Mouse (Mus musculus): ENCODE results near the gene Clrn3. TPM values are rescaled to one million over a fixed set of nuclear protein-coding genes. Genes with fewer than 3 reads are reported as not detected.

The Clrn3 gene
- polyA plus RNA-seq, 1 experiment from 2014 or later = 24.6 TPM

DNA sequence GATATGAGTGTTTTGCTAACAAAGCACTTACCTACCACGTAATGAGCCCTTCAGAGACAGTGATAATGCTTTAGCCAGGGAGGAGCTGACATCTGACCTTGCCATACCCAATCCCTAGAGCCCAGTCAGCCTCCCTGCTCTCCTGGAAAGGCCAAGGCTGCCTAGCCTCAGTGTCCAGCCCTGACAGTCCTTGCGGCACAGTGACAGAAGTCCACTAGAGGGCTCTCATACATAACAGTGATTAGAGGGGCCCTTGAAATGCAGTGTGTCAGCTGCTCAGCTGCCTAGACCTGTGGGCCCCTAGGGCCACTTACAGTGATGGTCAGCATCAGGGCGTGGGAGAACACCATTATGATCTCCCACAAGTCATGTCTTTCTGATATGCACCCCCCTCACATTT lies 33.2 kb downstream of the Clrn3 start:
- no peaks in the 10 kb centered on the region for H3K9me3 ChIP-seq (replicated peaks; ENCODE audit: low read length)
- no peaks in the 10 kb centered on the region for H3K27me3 ChIP-seq (ENCODE audit: insufficient read depth, low read length)
- no peak overlapping the region for H3K9ac ChIP-seq (ENCODE audit: low read depth, low read length)
- ATAC-seq (replicated peaks; ENCODE audit: low FRiP score, low read depth) (no peak), DNase-seq (ENCODE audit: low spot score) (peak; percentile 35)
- no peaks in the 10 kb centered on the region for H3K4me1 ChIP-seq (replicated peaks; ENCODE audit: insufficient read depth, low read length)
- H3K4me2 ChIP-seq (ENCODE audit: low read length) = no peak overlapping the region
- peak; percentile 64 for TF ChIP-seq CTCF (IDR thresholded peaks at IDR 0.05; ENCODE audit: low read depth)
- H3K36me3 ChIP-seq (ENCODE audit: insufficient read depth, low read length) = no peaks in the 10 kb centered on the region
- H3K27ac ChIP-seq = no peak overlapping the region
- H3K4me3 ChIP-seq (replicated peaks; ENCODE audit: low read depth, low read length) = no peak overlapping the region
- WGBS = 41% methylated on average over 3 of the region's 3 CpGs

DNA sequence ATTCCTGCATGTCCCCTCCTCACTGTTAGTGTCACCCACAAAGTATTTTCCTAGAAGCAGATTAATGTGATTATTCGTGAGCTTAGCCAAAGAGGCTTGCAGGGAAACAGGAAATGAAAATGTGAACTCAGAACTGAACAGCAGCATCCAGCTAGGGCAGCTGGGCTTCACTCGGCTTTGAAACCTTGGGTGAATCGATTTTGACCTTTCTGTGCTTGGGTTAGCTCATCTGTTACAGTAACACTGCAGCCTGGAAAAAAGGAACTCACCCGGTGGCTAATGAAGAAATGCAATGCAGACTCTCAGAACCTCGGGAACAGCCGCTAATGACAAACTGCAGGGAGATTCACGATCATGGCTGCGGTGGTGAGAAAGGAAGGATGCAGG lies 38.0 kb downstream of the Clrn3 start:
- no peak for TF ChIP-seq CTCF (IDR thresholded peaks at IDR 0.05; ENCODE audit: low read depth)
- no peaks in the 10 kb centered on the region for H3K4me1 ChIP-seq (replicated peaks; ENCODE audit: insufficient read depth, low read length)
- no peaks in the 10 kb centered on the region for H3K27me3 ChIP-seq (ENCODE audit: insufficient read depth, low read length)
- H3K4me3 ChIP-seq (replicated peaks; ENCODE audit: low read depth, low read length) = no peak overlapping the region
- H3K4me2 ChIP-seq (ENCODE audit: low read length) = no peak overlapping the region
- H3K9ac ChIP-seq (ENCODE audit: low read depth, low read length) = no peak overlapping the region
- WGBS = 38% methylated on average over 8 of the region's 8 CpGs
- no peaks in the 10 kb centered on the region for H3K36me3 ChIP-seq (ENCODE audit: insufficient read depth, low read length)
- no peaks in the 10 kb centered on the region for H3K9me3 ChIP-seq (replicated peaks; ENCODE audit: low read length)
- ATAC-seq (replicated peaks; ENCODE audit: low FRiP score, low read depth) (no peak), DNase-seq (ENCODE audit: low spot score) (no peak)
- H3K27ac ChIP-seq = no peak overlapping the region

DNA sequence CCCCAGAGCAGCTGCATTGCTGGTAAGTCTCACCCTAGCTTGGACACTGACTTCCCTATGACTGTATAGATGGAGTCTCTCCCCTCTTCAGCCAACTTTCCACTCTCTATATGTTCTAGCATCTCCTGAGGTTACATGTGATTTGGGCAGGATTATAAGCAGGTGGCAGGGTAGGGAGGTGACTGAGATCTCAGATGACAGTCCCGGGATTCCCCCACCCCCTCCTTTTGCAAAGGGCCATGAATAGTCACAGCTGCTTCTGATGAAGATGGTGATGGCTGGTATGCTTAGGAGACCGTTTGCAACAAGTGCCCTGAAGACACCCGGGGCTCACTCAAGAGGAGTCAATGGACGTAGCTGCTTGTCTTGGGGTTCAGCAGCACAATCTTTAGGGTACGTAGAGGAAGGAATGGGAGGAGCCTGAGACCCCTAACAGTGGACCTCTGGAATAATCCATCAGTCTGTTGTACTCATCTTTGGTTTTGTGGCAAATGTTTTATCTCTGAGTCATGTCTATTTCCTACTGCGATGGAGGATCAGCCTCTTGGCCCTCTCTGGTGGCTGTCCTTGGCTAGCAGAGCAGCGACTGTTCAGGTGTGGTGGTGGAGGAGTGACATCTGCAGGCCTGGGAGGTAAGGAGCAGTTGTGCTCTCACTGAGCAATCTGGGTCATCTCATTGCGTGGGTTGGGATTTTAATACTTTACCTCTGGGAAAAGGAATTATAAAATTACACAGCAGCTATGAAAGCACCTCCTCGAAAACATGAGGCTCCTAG lies 38.5 kb downstream of the Clrn3 start:
- no peak overlapping the region for H3K4me3 ChIP-seq (replicated peaks; ENCODE audit: low read depth, low read length)
- H3K27ac ChIP-seq = no peak overlapping the region
- WGBS = 67% methylated on average over 9 of the region's 9 CpGs
- DNase-seq (ENCODE audit: low spot score) (no peak), ATAC-seq (replicated peaks; ENCODE audit: low FRiP score, low read depth) (no peak)
- H3K36me3 ChIP-seq (ENCODE audit: insufficient read depth, low read length) = no peaks in the 10 kb centered on the region
- H3K4me2 ChIP-seq (ENCODE audit: low read length) = no peak overlapping the region
- H3K9ac ChIP-seq (ENCODE audit: low read depth, low read length) = no peak overlapping the region
- 0 out of 2 replicates have a peak, but pooled peaks have one; percentile 9 for TF ChIP-seq CTCF (IDR thresholded peaks at IDR 0.05; ENCODE audit: low read depth)
- H3K9me3 ChIP-seq (replicated peaks; ENCODE audit: low read length) = no peaks in the 10 kb centered on the region
- no peaks in the 10 kb centered on the region for H3K4me1 ChIP-seq (replicated peaks; ENCODE audit: insufficient read depth, low read length)
- H3K27me3 ChIP-seq (ENCODE audit: insufficient read depth, low read length) = no peaks in the 10 kb centered on the region

DNA sequence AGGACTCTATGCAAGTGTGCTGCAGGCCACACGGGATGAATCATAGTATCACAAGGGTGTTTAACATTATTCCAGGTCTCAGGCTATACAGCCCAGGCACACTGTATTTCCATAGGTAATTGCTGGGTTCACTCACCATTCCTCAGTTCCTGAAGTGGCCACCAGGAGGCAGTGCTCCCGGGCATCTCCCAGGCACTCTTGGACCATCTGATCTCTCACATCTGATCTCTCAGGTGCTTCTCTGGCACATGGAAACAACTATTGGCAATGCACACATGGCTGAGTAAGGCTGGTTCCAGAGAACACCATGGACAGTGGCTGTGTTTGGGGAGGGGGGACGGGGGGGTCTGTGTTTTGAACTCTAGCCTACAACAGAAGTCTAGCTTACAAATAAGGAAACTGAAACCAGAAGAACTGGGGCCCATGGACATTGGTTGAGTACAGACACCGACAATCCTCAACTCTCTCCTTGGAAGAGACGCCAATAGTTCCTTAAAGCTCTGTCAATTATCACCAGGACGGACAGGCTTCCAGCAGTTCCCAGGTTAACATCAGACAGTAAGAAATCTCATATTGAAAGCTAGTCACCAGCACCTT lies 40.1 kb downstream of the Clrn3 start:
- Histone ChIP-seq H3K27me3 (ENCODE audit: insufficient read depth, low read length) (no peaks in the 10 kb centered on the region), H3K9me3 (replicated peaks; ENCODE audit: low read length) (no peaks in the 10 kb centered on the region), H3K4me1 (replicated peaks; ENCODE audit: insufficient read depth, low read length) (no peaks in the 10 kb centered on the region), H3K4me2 (ENCODE audit: low read length) (no peak overlapping the region), H3K4me3 (replicated peaks; ENCODE audit: low read depth, low read length) (no peak overlapping the region), H3K27ac (no peak overlapping the region), H3K9ac (ENCODE audit: low read depth, low read length) (no peak overlapping the region), H3K36me3 (ENCODE audit: insufficient read depth, low read length) (no peaks in the 10 kb centered on the region)
- TF ChIP-seq CTCF (IDR thresholded peaks at IDR 0.05; ENCODE audit: low read depth) = peak; percentile 72
- DNase-seq (ENCODE audit: low spot score) (no peak), ATAC-seq (replicated peaks; ENCODE audit: low FRiP score, low read depth) (no peak)
- WGBS = 66% methylated on average over 6 of the region's 6 CpGs

DNA sequence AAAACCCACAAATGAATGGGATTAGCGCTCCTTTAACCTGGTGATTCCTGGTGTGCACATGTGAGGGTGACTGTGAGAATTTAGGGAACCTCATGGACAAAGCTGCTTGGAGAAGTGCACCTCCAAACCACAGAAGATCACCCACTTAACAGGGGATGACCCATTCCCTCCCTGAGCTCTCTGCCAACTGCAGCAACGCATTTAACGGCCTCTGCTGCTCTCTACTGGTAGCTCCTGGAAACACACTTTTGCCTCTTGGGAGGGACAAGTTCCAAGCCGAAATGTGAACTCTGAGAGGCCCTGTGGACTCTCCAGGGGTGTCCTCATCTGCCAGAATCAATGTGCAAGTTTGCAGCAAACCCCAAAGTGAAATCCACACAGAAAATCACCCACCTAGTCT lies 41.0 kb downstream of the Clrn3 start:
- Histone ChIP-seq H3K27me3 (ENCODE audit: insufficient read depth, low read length) (no peaks in the 10 kb centered on the region), H3K4me1 (replicated peaks; ENCODE audit: insufficient read depth, low read length) (no peaks in the 10 kb centered on the region), H3K9ac (ENCODE audit: low read depth, low read length) (no peak overlapping the region), H3K36me3 (ENCODE audit: insufficient read depth, low read length) (no peaks in the 10 kb centered on the region), H3K9me3 (replicated peaks; ENCODE audit: low read length) (no peaks in the 10 kb centered on the region), H3K4me3 (replicated peaks; ENCODE audit: low read depth, low read length) (no peak overlapping the region), H3K4me2 (ENCODE audit: low read length) (no peak overlapping the region), H3K27ac (no peak overlapping the region)
- peak; percentile 91 for TF ChIP-seq CTCF (IDR thresholded peaks at IDR 0.05; ENCODE audit: low read depth)
- ATAC-seq (replicated peaks; ENCODE audit: low FRiP score, low read depth) (no peak), DNase-seq (ENCODE audit: low spot score) (peak; percentile 81)
- WGBS = 24% methylated on average over 4 of the region's 4 CpGs

DNA sequence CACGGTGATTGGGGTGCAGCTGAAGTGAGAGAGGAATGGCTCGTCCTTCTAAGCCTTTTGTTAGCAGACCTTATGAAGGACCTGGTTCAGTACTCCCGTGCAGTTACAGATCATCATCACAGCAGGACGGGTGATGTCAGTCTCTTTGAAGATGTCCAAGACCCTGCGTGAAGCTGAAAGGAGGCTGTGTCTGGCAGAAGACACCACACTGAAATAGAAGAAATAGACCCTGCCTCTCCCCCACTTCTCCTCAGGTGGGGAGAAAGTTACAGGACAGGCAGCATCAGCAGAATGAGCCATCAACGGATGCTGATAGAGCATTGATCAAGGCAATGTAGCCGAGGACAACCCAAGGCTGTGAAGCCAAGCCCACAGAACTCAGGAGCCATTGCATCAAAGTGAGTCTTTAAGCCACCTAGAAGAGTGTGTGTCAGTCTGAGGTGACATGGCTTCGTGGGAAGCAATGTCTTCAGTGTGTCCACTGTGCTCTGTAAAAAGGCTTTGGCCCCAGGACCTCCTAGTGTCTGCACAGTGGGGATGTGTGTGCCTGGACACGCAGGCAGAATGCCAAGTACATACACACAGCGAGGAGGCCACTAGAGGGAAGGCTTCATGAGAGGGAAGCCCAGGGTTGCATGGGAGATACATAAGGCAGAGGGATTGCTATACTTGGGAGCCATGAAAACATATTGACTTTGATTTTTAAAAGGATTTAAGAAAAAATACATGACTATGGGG lies 41.6 kb downstream of the Clrn3 start:
- 64% methylated on average over 10 of the region's 10 CpGs for WGBS
- no peak for ATAC-seq (replicated peaks; ENCODE audit: low FRiP score, low read depth)

More for the DNA sequence above, 41.6 kb downstream of the Clrn3 start:
- Histone ChIP-seq H3K36me3 (ENCODE audit: insufficient read depth, low read length) (no peaks in the 10 kb centered on the region), H3K9me3 (replicated peaks; ENCODE audit: low read length) (no peaks in the 10 kb centered on the region), H3K4me1 (replicated peaks; ENCODE audit: insufficient read depth, low read length) (no peaks in the 10 kb centered on the region), H3K4me3 (replicated peaks; ENCODE audit: low read depth, low read length) (no peak overlapping the region), H3K27ac (no peak overlapping the region), H3K4me2 (ENCODE audit: low read length) (no peak overlapping the region), H3K9ac (ENCODE audit: low read depth, low read length) (no peak overlapping the region), H3K27me3 (ENCODE audit: insufficient read depth, low read length) (no peaks in the 10 kb centered on the region)
- no peak for TF ChIP-seq CTCF (IDR thresholded peaks at IDR 0.05; ENCODE audit: low read depth)
- peak; percentile 16 for DNase-seq (ENCODE audit: low spot score)
